Mouse (Mus musculus) lung, embryonic 14.5 days (tissue): ENCODE measurements around the gene Tspan4. TPM values are rescaled to one million over a fixed set of nuclear protein-coding genes. Genes with fewer than 3 reads are reported as not detected.
A peak's percentile ranks its signal among the peaks of the same experiment; 100 is the strongest.

ENCODE experiments used
- ATAC-seq: fragments of 200-750 bp; cut with Nextera tagmentation; 2 replicates; pipeline ENCODE4 v1.8.0; 2017; ENCODE audit warnings: mild to moderate bottlenecking, moderate TSS enrichment, moderate library complexity; ENCODE audit not compliant: insufficient read depth
- DNase-seq: peaks from one replicate; pipeline ENCODE4 v3.0.0-alpha.2; 2015
- H3K27ac ChIP-seq: fragments of 300-500 bp; sonication (generic); 2 replicates; pipeline ENCODE4 v1.5.1; 2014; ENCODE audit warnings: low read depth, mild to moderate bottlenecking, moderate library complexity
- H3K27me3 ChIP-seq: fragments of 300-500 bp; sonication (generic); 2 replicates; pipeline ENCODE4 v1.6.1; 2014; ENCODE audit warnings: low read length, control low read depth; ENCODE audit not compliant: insufficient read depth
- H3K36me3 ChIP-seq: fragments of 300-500 bp; sonication (generic); 2 replicates; pipeline ENCODE4 v1.6.1; 2014; ENCODE audit warnings: control low read depth; ENCODE audit not compliant: insufficient read depth
- H3K4me1 ChIP-seq: fragments of 300-500 bp; sonication (generic); 2 replicates; pipeline ENCODE4 v1.6.1; 2014; ENCODE audit warnings: antibody characterized with exemption, control low read depth; ENCODE audit not compliant: insufficient read depth
- H3K4me2 ChIP-seq: fragments of 300-500 bp; sonication (generic); 2 replicates; pipeline ENCODE4 v1.6.1; 2014; ENCODE audit warnings: mild to moderate bottlenecking
- H3K4me3 ChIP-seq: fragments of 300-500 bp; sonication (generic); 2 replicates; pipeline ENCODE4 v1.5.1; 2014; ENCODE audit warnings: low read depth, low read length
- H3K9ac ChIP-seq: fragments of 300-500 bp; sonication (generic); 2 replicates; pipeline ENCODE4 v1.6.1; 2014
- H3K9me3 ChIP-seq: fragments of 300-500 bp; sonication (generic); 2 replicates; pipeline ENCODE4 v1.6.1; 2016; ENCODE audit warnings: low read depth, low read length, control low read depth
- CTCF ChIP-seq: IDR thresholded peaks from 2 replicates; pipeline ENCODE4 v1.5.1; 2016; ENCODE audit warnings: antibody characterized with exemption, low read depth
- WGBS: fragments of 180-500 bp; shearing (Covaris S2); extraction: QIAGEN DNeasy Blood & Tissue Kit; methylation state at CpG from one replicate; pipeline ENCODE4 v1.1.7; 2014; 5-methylcytosine and 5-hydroxymethylcytosine counted together
- polyA plus RNA-seq: library from polyadenylated mRNA; unstranded; fragments of >200 nt; fragmentation: Nextera tagmentation; extraction: Ambion mirVana; gene quantifications from 2 replicates; pipeline ENCODE4 v1.2.1, GENCODE M21; 2014

The Tspan4 gene
- polyA plus RNA-seq, 1 experiment from 2014 or later = 100.0 TPM

DNA sequence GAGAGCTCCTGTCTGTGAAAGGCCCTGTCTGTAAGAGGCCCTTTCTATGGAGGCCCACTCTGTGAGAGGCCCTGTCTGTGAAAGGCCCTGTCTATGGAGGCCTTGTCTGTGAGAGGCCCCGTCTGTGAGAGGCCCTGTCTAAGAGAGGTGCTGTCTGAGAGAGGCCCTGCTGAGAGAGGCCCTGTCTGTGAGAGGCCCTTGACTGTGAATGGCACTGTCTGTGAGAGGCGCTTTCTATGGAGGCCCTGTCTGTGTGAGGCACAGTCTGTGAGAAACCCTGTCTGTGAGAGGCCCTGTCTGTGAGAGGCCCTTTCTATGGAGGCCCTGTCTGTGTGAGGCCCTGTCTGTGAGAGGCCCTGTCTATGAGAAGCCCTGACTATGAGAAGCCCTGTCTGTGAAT lies 31.2 kb downstream of the Tspan4 start:
- Histone ChIP-seq H3K4me1 (no peaks in the 10 kb centered on the region), H3K4me3 (no peak overlapping the region), H3K27me3 (no peaks in the 10 kb centered on the region), H3K9ac (no peak overlapping the region), H3K36me3 (peaks cover 7% of the 10 kb centered on the region; the same call in 1 of the 2 replicates), H3K4me2 (no peak overlapping the region), H3K27ac (no peak overlapping the region; the same call in 1 of the 2 replicates), H3K9me3 (no peaks in the 10 kb centered on the region)
- TF ChIP-seq CTCF = no peak
- DNase-seq (no peak), ATAC-seq (no peak)
- WGBS = 75% methylated on average over 2 of the region's 2 CpGs

DNA sequence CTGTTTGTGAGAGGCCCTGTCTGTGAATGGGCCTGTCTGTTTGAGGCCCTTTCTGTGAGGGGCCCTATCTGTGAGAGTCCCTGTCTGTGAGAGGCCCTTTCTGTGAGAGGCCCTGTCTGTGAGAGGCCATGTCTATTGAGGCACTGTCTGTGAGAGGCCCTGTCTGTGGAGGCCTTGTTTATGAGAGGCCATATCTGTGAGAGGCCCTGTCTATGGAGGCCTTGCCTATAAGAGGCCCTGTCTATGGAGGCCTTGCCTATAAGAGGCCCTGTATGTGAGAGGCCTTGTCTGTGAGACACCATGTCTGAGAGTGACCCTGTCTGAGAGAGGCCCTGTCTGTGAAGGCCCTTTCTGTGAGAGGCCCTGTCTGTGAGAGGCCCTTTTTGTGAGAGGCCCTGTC lies 33.1 kb downstream of the Tspan4 start:
- H3K36me3 ChIP-seq = peaks cover 7% of the 10 kb centered on the region; the same call in 1 of the 2 replicates
- ATAC-seq (peak; percentile 44; the same call in 1 of the 2 replicates), DNase-seq (no peak)
- no peak for TF ChIP-seq CTCF
- H3K9ac ChIP-seq = no peak overlapping the region
- H3K9me3 ChIP-seq = no peaks in the 10 kb centered on the region
- H3K4me2 ChIP-seq = no peak overlapping the region
- H3K4me1 ChIP-seq = no peaks in the 10 kb centered on the region
- H3K4me3 ChIP-seq = no peak overlapping the region; the same call in 1 of the 2 replicates
- peak overlapping the region; percentile 6; the same call in 1 of the 2 replicates for H3K27ac ChIP-seq
- H3K27me3 ChIP-seq = no peaks in the 10 kb centered on the region

DNA sequence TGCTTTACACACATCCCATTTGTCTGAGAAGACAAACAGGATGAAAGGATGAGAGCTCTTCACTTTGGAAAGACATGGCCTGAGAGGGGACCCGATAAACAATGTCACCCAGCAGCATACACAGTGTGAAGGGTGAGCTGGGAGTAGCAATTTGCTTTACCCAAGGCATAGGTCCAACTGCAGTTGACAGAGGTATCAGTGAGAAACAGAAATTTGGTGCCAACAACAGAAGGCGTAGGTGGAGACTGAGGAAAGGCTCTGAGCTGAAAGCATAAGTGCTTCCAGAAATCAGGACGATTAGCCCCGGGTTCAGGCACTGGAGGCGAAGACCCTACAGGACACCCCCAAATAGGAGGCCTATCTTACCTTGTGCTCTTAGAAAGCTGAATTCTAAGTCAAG lies 35.2 kb downstream of the Tspan4 start:
- H3K4me3 ChIP-seq = no peak overlapping the region
- H3K27ac ChIP-seq = no peak overlapping the region
- H3K4me1 ChIP-seq = no peaks in the 10 kb centered on the region
- WGBS = 87% methylated on average over 5 of the region's 5 CpGs
- no peak overlapping the region for H3K9ac ChIP-seq
- H3K36me3 ChIP-seq = peaks cover 12% of the 10 kb centered on the region
- no peaks in the 10 kb centered on the region for H3K9me3 ChIP-seq
- H3K4me2 ChIP-seq = no peak overlapping the region
- DNase-seq = no peak
- no peak for TF ChIP-seq CTCF
- H3K27me3 ChIP-seq = no peaks in the 10 kb centered on the region
- no peak for ATAC-seq

DNA sequence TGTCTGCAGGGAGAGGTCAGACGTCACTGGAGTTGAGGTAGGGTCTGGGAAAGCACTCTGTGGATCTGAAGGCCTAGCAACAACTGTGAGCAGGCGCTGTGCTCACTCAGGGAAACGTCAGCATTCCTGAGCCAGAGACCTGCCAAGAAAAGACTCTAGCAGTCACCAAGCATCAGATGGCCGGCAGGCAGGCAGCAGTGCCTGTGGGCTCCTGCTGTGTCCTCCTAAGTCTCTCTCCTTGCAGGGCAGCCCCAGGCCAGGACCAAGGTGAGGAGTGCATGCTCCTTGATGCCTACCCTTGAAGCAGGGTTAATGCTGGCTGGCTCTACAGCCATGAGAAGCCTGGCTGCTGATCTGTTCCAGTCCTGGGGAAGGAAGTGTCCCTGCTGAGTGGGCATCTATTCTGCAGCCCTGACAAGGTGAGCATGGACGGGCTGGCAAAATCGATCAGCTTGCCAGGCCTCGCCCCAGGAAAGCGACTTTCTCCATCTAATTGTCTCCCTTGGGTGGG lies 35.7 kb downstream of the Tspan4 start:
- no peak overlapping the region for H3K27ac ChIP-seq
- no peak overlapping the region for H3K4me2 ChIP-seq
- H3K4me3 ChIP-seq = no peak overlapping the region
- no peak for ATAC-seq
- no peak for DNase-seq
- no peaks in the 10 kb centered on the region for H3K27me3 ChIP-seq
- no peaks in the 10 kb centered on the region for H3K4me1 ChIP-seq
- H3K36me3 ChIP-seq = peaks cover 12% of the 10 kb centered on the region
- TF ChIP-seq CTCF = no peak
- H3K9me3 ChIP-seq = no peaks in the 10 kb centered on the region
- no peak overlapping the region for H3K9ac ChIP-seq
- 68% methylated on average over 8 of the region's 8 CpGs for WGBS

DNA sequence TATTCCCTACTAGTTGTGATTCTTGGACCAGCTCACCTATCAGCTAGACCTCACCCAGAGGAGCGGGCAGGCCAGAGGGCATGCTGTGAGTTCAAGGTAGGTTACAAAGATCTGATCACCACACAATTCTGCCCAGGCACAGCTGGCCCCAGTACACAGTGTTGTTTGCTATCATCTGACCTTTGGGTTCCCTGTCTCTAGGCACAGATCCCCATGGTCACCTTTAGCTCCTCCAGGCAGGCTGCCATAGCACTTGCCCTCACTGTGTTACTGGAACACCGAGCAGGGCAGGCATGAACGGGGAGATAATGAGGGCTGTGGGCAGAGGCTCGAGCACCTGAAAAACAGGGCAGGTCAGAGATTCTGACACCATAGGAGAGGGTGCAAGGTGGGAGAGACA lies 42.6 kb downstream of the Tspan4 start:
- H3K4me2 ChIP-seq = no peak overlapping the region
- no peak overlapping the region for H3K27ac ChIP-seq
- no peak overlapping the region for H3K4me3 ChIP-seq
- peaks cover 6% of the 10 kb centered on the region; the same call in 1 of the 2 replicates for H3K36me3 ChIP-seq
- 77% methylated on average over 4 of the region's 4 CpGs for WGBS
- no peak for TF ChIP-seq CTCF
- no peaks in the 10 kb centered on the region for H3K4me1 ChIP-seq
- ATAC-seq = no peak
- no peak for DNase-seq
- H3K9ac ChIP-seq = no peak overlapping the region
- no peaks in the 10 kb centered on the region for H3K9me3 ChIP-seq
- H3K27me3 ChIP-seq = no peaks in the 10 kb centered on the region

DNA sequence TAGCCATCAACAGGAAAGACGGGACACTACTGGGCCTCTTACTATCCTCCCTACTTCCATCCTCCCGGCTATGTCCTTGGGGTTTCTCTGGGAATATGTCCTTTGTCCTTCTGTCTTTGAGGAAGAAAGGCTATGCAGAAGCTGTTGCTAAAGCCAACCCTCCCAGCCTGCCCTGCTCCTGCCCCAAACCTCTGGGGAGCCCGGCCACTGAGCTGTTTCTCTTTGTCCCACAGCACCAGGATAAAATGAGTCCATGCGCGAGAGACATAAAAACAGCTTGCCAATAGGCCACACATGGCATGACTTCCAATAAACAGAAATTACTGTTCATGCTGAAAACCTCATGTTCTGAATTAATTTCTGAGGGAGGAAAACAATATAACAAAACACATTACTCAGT lies 43.3 kb downstream of the Tspan4 start:
- no peak overlapping the region for H3K27ac ChIP-seq
- 90% methylated on average over 5 of the region's 5 CpGs for WGBS
- DNase-seq (no peak), ATAC-seq (no peak)
- no peaks in the 10 kb centered on the region for H3K9me3 ChIP-seq
- H3K4me3 ChIP-seq = no peak overlapping the region
- H3K9ac ChIP-seq = no peak overlapping the region
- no peak overlapping the region for H3K4me2 ChIP-seq
- no peaks in the 10 kb centered on the region for H3K4me1 ChIP-seq
- no peak for TF ChIP-seq CTCF
- H3K36me3 ChIP-seq = peaks cover 6% of the 10 kb centered on the region; the same call in 1 of the 2 replicates
- no peaks in the 10 kb centered on the region for H3K27me3 ChIP-seq

DNA sequence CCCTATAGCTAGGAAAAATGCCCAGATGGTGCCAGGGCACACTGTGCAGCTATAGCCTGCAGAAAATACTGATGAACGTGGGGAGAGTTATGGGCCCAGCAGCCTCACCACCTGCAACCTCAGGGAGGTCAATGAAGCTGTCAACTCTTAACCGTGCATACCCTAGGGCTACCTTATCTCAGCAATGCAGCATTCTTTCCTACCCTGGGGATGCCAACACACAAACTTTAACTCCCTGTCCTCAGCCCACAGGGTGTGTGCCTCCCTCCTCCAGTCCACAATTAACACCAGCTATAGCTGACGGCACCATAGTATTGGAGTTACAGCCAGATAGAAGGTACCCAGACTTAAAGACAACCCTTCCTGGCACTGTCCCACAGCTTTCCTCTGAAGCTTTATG lies 43.9 kb downstream of the Tspan4 start:
- no peaks in the 10 kb centered on the region for H3K27me3 ChIP-seq
- H3K4me1 ChIP-seq = no peaks in the 10 kb centered on the region
- H3K4me3 ChIP-seq = no peak overlapping the region
- DNase-seq (no peak), ATAC-seq (no peak)
- WGBS = 71% methylated on average over 3 of the region's 3 CpGs
- no peak overlapping the region for H3K4me2 ChIP-seq
- H3K36me3 ChIP-seq = peaks cover 6% of the 10 kb centered on the region; the same call in 1 of the 2 replicates
- no peak overlapping the region for H3K9ac ChIP-seq
- H3K9me3 ChIP-seq = no peaks in the 10 kb centered on the region
- H3K27ac ChIP-seq = no peak overlapping the region
- no peak for TF ChIP-seq CTCF
